Mouse (Mus musculus) C2C12 (cell line): ENCODE results near the gene Cox16.
"Not testable (repeated sequence)": the region's sequence is repeated elsewhere in the genome, so short reads cannot be mapped to it uniquely, and the experiment has no call there.

ENCODE experiments used
- CTCF ChIP-seq: IDR thresholded peaks from one replicate; pipeline ENCODE4 v1.5.1; 2011; ENCODE audit not compliant: control insufficient read depth, insufficient read depth, insufficient read length
- FOSL1 ChIP-seq: IDR thresholded peaks from one replicate; pipeline ENCODE4 v1.8.0; 2011; ENCODE audit warnings: mild to moderate bottlenecking, low read length; ENCODE audit not compliant: poor library complexity, insufficient read depth, severe bottlenecking
- MAX ChIP-seq: IDR thresholded peaks from one replicate; pipeline ENCODE4 v1.6.1; 2011; ENCODE audit warnings: mild to moderate bottlenecking, control low read depth
- MYOD1 ChIP-seq: IDR thresholded peaks from one replicate; pipeline ENCODE4 v1.6.1; 2011; ENCODE audit warnings: low read depth; ENCODE audit not compliant: control insufficient read depth, insufficient read length
- MYOG ChIP-seq: IDR thresholded peaks from one replicate; pipeline ENCODE4 v1.6.1; 2011; ENCODE audit not compliant: control insufficient read depth, insufficient read length; ENCODE audit errors: extremely low read depth
- USF1 ChIP-seq: IDR thresholded peaks from one replicate; pipeline ENCODE4 v1.6.1; 2011; ENCODE audit warnings: low read depth, mild to moderate bottlenecking, control low read depth, moderate library complexity

GRCm38 (mm10) chr12:81379364-81379763 is 105.6 kb downstream of the Cox16 start, which contains the start of gene Gm4787:
- TF ChIP-seq CTCF, MAX, MYOG, USF1, MYOD1, FOSL1: not testable (repeated sequence)
